Mouse (Mus musculus): ENCODE measurements around the gene Srsf9.

The Srsf9 gene

GRCm38 (mm10) chr5:115319004-115319940, 7.7 kb upstream of the Srsf9 start:
- in situ Hi-C loops (cut with MboI; ENCODE audit: low sequenced_read_pairs) = no loop called here

- in situ Hi-C loops (cut with MboI; ENCODE audit: low sequenced_read_pairs) = no loop called here
These were observed 633 bp upstream of the Srsf9 start for GRCm38 (mm10) chr5:115326256-115326831.

GRCm38 (mm10) chr5:115327610-115328548, 902 bp downstream of the Srsf9 start:
- in situ Hi-C loops (cut with MboI; ENCODE audit: low sequenced_read_pairs) = no loop called here

GRCm38 (mm10) chr5:115330955-115331354, 4.0 kb downstream of the Srsf9 start:
- in situ Hi-C loops (cut with MboI; ENCODE audit: low sequenced_read_pairs) = no loop called here

- in situ Hi-C loops (cut with MboI; ENCODE audit: low sequenced_read_pairs) = no loop called here
These were observed 6.6 kb downstream of the Srsf9 start for GRCm38 (mm10) chr5:115333626-115334025.

GRCm38 (mm10) chr5:115340007-115340406, 13.0 kb downstream of the Srsf9 start:
- in situ Hi-C loops (cut with MboI; ENCODE audit: low sequenced_read_pairs) = no loop called here

GRCm38 (mm10) chr5:115340577-115341313, 13.8 kb downstream of the Srsf9 start, which contains the start of the genes Gatc and Triap1:
Gene Gatc (minus strand): TSS chr5:115341178.
Gene Triap1 (plus strand): TSS chr5:115341225.
- in situ Hi-C loops (cut with MboI; ENCODE audit: low sequenced_read_pairs) = no loop called here

GRCm38 (mm10) chr5:115341314-115342165, 14.6 kb downstream of the Srsf9 start:
- in situ Hi-C loops (cut with MboI; ENCODE audit: low sequenced_read_pairs) = no loop called here

GRCm38 (mm10) chr5:115347564-115347963, 20.6 kb downstream of the Srsf9 start:
- in situ Hi-C loops (cut with MboI; ENCODE audit: low sequenced_read_pairs) = no loop called here

- in situ Hi-C loops (cut with MboI; ENCODE audit: low sequenced_read_pairs) = no loop called here
These were observed 21.7 kb downstream of the Srsf9 start, which contains the start of gene Cox6a1 for GRCm38 (mm10) chr5:115348546-115349224. Gene Cox6a1 (minus strand): TSS chr5:115348981.

GRCm38 (mm10) chr5:115349225-115349555, 22.2 kb downstream of the Srsf9 start:
- in situ Hi-C loops (cut with MboI; ENCODE audit: low sequenced_read_pairs) = no loop called here

GRCm38 (mm10) chr5:115351348-115351747, 24.4 kb downstream of the Srsf9 start:
- in situ Hi-C loops (cut with MboI; ENCODE audit: low sequenced_read_pairs) = no loop called here

- in situ Hi-C loops (cut with MboI; ENCODE audit: low sequenced_read_pairs) = no loop called here
These were observed 28.1 kb downstream of the Srsf9 start for GRCm38 (mm10) chr5:115355070-115355469.

- in situ Hi-C loops (cut with MboI; ENCODE audit: low sequenced_read_pairs) = no loop called here
These were observed 31.9 kb downstream of the Srsf9 start for GRCm38 (mm10) chr5:115358872-115359271.

- in situ Hi-C loops (cut with MboI; ENCODE audit: low sequenced_read_pairs) = no loop called here
These were observed 32.5 kb downstream of the Srsf9 start for GRCm38 (mm10) chr5:115359438-115359837.

- in situ Hi-C loops (cut with MboI; ENCODE audit: low sequenced_read_pairs) = no loop called here
These were observed 32.9 kb downstream of the Srsf9 start for GRCm38 (mm10) chr5:115359851-115360372.

- in situ Hi-C loops (cut with MboI; ENCODE audit: low sequenced_read_pairs) = no loop called here
These were observed 35.2 kb downstream of the Srsf9 start for GRCm38 (mm10) chr5:115362216-115362615.
